Mouse (Mus musculus) heart, adult 2 months (tissue): ENCODE results near the gene Lsg1. TPM values are rescaled to one million over a fixed set of nuclear protein-coding genes. Genes with fewer than 3 reads are reported as not detected.

Source experiments
- DNase-seq, 2 experiments: peaks; one replicate each; pipeline ENCODE4 v3.0.0; 2021
- H3K27ac ChIP-seq: fragments of 200-600 bp; 2 replicates; pipeline ENCODE4 v1.8.1; 2022
- H3K27me3 ChIP-seq: fragments of 200-500 bp; 2 replicates; pipeline ENCODE4 v1.6.1; 2012; ENCODE audit warnings: mild to moderate bottlenecking, low read length, inconsistent platforms, mixed read lengths; ENCODE audit not compliant: control insufficient read depth, insufficient read depth
- H3K36me3 ChIP-seq: fragments of 200-500 bp; 2 replicates; pipeline ENCODE4 v1.6.1; 2012; ENCODE audit warnings: low read length, inconsistent platforms; ENCODE audit not compliant: control insufficient read depth, insufficient read depth
- H3K4me1 ChIP-seq: fragments of 200-500 bp; 2 replicates; pipeline ENCODE4 v1.6.1; 2011; ENCODE audit warnings: low read length; ENCODE audit not compliant: control insufficient read depth, insufficient read depth
- H3K4me3 ChIP-seq: fragments of 200-600 bp; 2 replicates; pipeline ENCODE4 v1.8.1; 2022
- H3K79me2 ChIP-seq: fragments of 200-500 bp; replicated peaks from 2 replicates; pipeline ENCODE4 v1.6.1; 2012; ENCODE audit warnings: mild to moderate bottlenecking, inconsistent platforms, low read length, moderate library complexity, mixed read lengths; ENCODE audit not compliant: control insufficient read depth, insufficient read depth
- H3K9ac ChIP-seq: fragments of 200-500 bp; 2 replicates; pipeline ENCODE4 v1.6.1; 2012; ENCODE audit warnings: low read depth, mild to moderate bottlenecking, control low read depth, inconsistent platforms, low read length, mixed read lengths
- CTCF ChIP-seq: fragments of 200-600 bp; IDR thresholded peaks from 2 replicates; pipeline ENCODE4 v1.8.1; 2022; ENCODE audit warnings: antibody characterized with exemption, mild to moderate bottlenecking, moderate library complexity
- EP300 ChIP-seq: fragments of 200-500 bp; IDR thresholded peaks from 2 replicates; pipeline ENCODE4 v1.6.1; 2011; ENCODE audit warnings: low read depth, low read length, control low read depth; ENCODE audit not compliant: insufficient read depth
- POLR2A ChIP-seq: fragments of 200-500 bp; IDR thresholded peaks from 2 replicates; pipeline ENCODE4 v1.6.1; 2011; ENCODE audit warnings: mild to moderate bottlenecking, low read depth, low read length, control low read depth; ENCODE audit not compliant: insufficient read depth
- WGBS: fragments of 180-500 bp; shearing (Covaris S2); methylation state at CpG from one replicate; pipeline ENCODE4 v1.1.7; 2018; 5-methylcytosine and 5-hydroxymethylcytosine counted together
- intact Hi-C: fragments of 180-260 bp; cut with DNase I; formaldehyde crosslinking; loops from one replicate; pipeline ENCODE4 v1.15.1; 2025
- long read RNA-seq: library from polyadenylated mRNA; stranded (forward); transcript quantifications from one replicate; pipeline ENCODE4 v2.0.0, GENCODE M21; 2021
- polyA plus RNA-seq: library from polyadenylated mRNA; depleted of rRNA; stranded (reverse); fragments of >200 nt; gene quantifications from 2 replicates; pipeline ENCODE4 v1.2.3, GENCODE M21; 2012; rRNA removed
- total RNA-seq, 2 experiments: library from RNA; stranded (reverse); gene quantifications; 2 replicates each; pipeline ENCODE4 v1.2.3; 2021

The Lsg1 gene
- total RNA-seq (10 to 100 TPM; 19.6 to 21.2 TPM), polyA plus RNA-seq (5.5 and 7.5 TPM in 2 replicates)
- long read RNA-seq, transcript Lsg1-201 (14 exons, 3,180 nt): major isoform, 11 of 16 reads
- long read RNA-seq, partial matches to known transcripts: 2 of 16 reads
- long read RNA-seq, other reads (novel, unspliced or antisense): 3 of 16 reads

DNA sequence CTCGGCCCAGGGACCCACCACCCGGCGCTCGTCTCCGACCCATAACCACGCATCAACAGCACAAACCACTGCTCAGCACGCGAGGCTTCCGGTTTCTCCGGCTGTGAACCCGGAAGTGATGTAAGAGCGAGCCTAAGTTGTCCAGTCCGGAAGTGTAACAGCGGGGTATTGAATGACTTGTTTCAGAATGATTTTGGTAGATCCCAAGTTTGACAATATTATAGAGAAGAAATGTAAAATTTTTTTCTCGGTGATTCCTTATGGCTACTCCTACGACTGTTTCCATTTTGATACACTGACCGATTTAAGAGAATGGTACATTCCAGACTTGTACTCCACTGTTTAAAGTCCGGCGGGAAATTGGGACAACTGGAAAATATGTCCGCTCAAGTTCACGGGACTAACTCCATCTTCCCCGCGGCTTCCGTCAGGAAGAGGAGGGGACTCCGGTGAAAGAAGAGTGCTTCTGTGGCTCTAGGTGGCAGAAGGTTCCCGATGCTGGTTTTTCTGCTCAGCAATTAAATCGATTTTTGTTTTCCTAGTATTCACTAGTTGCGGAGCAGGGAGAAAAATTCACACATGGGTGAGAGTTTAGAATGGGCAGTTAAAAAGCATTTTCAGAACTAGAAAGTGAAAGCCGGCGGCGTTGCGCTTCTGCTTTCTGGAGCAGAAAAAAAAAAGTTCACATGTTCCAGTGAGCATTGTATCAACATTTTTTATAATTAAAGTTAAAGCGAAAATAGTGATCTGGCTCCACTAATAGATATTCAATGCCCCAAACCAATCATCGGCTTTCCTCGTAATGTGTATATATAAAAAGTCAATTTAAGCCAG lies at the start of gene Lsg1:
TSS of gene Lsg1 (minus strand) at position 99 of the 834 bp plus-strand sequence.
- H3K79me2 ChIP-seq: no peaks in the 10 kb centered on the region; the same call in 1 of the 2 replicates
- peak within 1 kb of the TSS; percentile 98 for H3K27ac ChIP-seq
- H3K4me3 ChIP-seq: peak within 1 kb of the TSS; percentile 71
- H3K4me1 ChIP-seq: peaks cover 5% of the 10 kb centered on the region
- TF ChIP-seq CTCF (peak; percentile 67), POLR2A (peak; percentile 87), EP300 (peak; percentile 87)
- intact Hi-C loops: loop anchor here (2.0 kb wide), 1 partner anchor 767 kb away; no protein-coding TSS in a partner anchor
- no peaks in the 10 kb centered on the region for H3K27me3 ChIP-seq
- H3K9ac ChIP-seq: peak within 1 kb of the TSS; percentile 72
- DNase-seq: peak; percentile 78 to 88
- WGBS: 3% methylated on average over 35 of the region's 35 CpGs
- H3K36me3 ChIP-seq: peaks cover 3% of the 10 kb centered on the region

DNA sequence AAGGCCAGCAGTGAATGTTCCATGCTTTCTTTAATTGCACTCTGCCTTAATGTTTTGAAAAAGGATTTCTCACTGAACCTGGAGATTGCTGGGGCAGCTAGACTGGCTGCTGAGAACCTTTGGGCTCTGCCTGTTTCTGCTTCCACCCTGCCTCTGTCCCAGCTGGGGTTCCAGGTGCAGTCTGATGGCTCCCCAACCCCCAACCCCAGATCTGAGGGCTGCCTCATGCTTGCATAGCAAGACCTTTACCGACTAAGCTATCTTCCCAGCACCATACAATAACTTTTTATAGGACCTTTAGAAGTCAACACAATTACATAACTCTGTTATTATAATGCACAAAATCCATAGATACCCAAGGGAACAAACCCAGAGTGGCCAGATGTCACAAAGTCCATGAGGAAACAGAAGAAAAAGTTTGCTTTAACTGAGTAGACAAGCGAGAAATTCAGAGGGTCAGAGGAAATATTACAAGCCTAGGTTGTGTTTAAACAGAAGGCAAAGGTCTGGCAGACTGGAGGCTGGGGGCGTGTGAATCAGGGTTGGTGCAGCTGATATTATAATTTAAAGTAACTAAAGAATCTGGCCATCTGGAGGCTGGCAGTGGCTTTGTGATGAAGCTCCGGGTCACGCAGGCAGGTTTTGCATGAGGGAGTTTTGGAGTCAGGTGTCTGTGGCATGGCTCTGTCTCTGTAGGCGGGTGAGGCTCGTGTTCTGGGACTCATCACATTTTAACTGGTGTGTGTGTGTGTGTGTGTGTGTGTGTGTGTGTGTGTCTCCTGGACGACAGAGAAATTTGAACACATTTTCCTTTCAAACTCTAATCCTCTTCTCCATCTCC lies 46.7 kb upstream of the Lsg1 start:
- Histone ChIP-seq H3K36me3 (no peaks in the 10 kb centered on the region), H3K27me3 (no peaks in the 10 kb centered on the region), H3K4me1 (no peaks in the 10 kb centered on the region), H3K9ac (no peak overlapping the region), H3K4me3 (no peak overlapping the region), H3K79me2 (no peaks in the 10 kb centered on the region), H3K27ac (no peak overlapping the region)
- DNase-seq: no peak
- TF ChIP-seq EP300 (no peak), POLR2A (no peak), CTCF (no peak)
- 78% methylated on average over 8 of the region's 8 CpGs for WGBS
- intact Hi-C loops: no loop called here

DNA sequence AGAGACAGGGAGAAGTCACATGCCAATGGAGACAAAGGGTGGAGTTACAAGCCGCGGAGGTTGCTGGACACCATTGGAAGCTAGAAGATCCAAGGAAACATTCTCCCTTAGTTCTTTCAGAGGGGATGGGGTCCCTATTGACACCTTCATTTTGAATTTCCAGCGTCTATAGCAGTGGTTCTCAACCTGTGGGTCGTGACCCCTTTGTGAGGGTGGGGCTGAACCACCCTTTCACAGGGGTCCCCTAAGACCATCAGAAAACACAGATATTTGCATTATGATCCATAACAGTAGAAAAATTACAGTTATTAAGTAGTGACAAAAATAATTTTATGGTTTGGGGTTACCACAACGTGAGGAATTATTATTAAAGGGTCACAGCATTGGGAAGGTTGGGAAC lies 42.1 kb upstream of the Lsg1 start:
- TF ChIP-seq CTCF: no peak
- no peaks in the 10 kb centered on the region for H3K27me3 ChIP-seq
- peaks cover 3% of the 10 kb centered on the region; the same call in 1 of the 2 replicates for H3K4me1 ChIP-seq
- intact Hi-C loops: no loop called here
- WGBS: 90% methylated on average over 5 of the region's 5 CpGs
- H3K27ac ChIP-seq: no peak overlapping the region
- H3K79me2 ChIP-seq: no peaks in the 10 kb centered on the region
- no peak overlapping the region for H3K4me3 ChIP-seq
- no peak overlapping the region for H3K9ac ChIP-seq
- DNase-seq: no peak
- H3K36me3 ChIP-seq: no peaks in the 10 kb centered on the region

DNA sequence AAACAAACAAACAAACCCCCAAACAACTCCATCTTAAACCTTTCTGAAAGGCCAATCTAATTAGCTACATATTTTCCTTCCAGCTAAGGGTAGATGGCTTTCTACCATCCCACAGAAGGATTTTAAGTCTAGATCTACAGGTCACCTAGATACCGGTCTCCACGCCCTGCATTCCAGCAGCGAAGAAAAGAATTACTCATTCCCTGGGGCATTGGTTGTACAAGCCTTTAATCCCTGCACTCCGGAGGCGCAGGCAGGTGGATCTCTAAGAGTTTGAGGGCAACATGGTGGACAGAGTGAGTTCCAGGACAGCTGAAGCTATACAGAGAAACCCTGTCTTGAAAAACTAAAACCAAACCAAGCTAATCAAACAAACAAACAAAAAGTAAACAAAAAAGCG lies 41.0 kb upstream of the Lsg1 start:
- intact Hi-C loops: no loop called here
- H3K4me1 ChIP-seq: peaks cover 3% of the 10 kb centered on the region; the same call in 1 of the 2 replicates
- no peaks in the 10 kb centered on the region for H3K27me3 ChIP-seq
- no peak overlapping the region for H3K9ac ChIP-seq
- no peak for TF ChIP-seq CTCF
- TF ChIP-seq POLR2A: no peak
- no peak for TF ChIP-seq EP300
- H3K36me3 ChIP-seq: no peaks in the 10 kb centered on the region
- WGBS: 68% methylated on average over 6 of the region's 6 CpGs
- H3K4me3 ChIP-seq: no peak overlapping the region
- no peak overlapping the region for H3K27ac ChIP-seq
- no peaks in the 10 kb centered on the region for H3K79me2 ChIP-seq
- DNase-seq: no peak

DNA sequence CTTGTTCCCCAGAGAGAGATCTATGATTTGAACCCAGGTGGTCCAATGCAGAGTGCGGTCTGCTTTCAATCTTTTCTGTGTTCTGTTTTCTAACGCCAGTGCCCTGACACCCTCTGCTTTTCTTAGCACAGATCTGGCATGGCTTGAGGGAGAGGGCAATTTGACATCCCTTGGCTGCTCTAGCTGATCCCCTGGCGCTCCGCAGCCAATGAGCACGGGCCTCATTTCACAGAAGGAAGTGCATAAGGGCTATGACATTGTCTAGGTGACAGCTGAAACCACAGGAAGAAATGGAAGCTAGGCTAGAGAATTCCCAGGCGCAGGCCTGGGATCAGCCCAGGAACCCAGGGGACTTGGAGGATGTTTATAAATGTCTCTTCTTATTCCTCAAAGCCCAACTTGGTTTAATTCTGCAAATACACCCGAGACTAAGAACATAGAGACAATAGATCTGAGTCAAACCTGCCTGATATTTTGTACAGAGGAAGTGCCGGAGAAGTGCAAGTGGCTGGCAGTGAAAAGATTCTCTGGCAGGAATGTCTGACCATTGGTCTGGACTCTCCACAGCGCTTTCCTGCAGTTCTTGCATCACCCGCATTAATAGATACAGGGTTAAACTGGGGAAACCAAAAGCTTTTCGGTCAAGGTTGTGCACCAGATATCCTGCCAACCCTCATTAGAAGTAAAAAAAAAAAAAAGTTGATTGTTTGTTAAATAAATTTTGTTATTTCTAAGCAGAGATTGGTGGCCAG lies 40.4 kb upstream of the Lsg1 start:
- peak; percentile 29 to 33 for DNase-seq
- H3K9ac ChIP-seq: no peak overlapping the region
- H3K36me3 ChIP-seq: no peaks in the 10 kb centered on the region
- H3K27me3 ChIP-seq: no peaks in the 10 kb centered on the region
- H3K79me2 ChIP-seq: no peaks in the 10 kb centered on the region
- intact Hi-C loops: no loop called here
- WGBS: 28% methylated on average over 11 of the region's 11 CpGs
- TF ChIP-seq POLR2A (no peak), CTCF (no peak), EP300 (no peak)
- H3K27ac ChIP-seq: peak overlapping the region; percentile 2; the same call in 1 of the 2 replicates
- H3K4me3 ChIP-seq: no peak overlapping the region
- peaks cover 3% of the 10 kb centered on the region; the same call in 1 of the 2 replicates for H3K4me1 ChIP-seq
